Mouse (Mus musculus): ENCODE measurements around the gene Pth2r. TPM values are rescaled to one million over a fixed set of nuclear protein-coding genes. Genes with fewer than 3 reads are reported as not detected.

The Pth2r gene
- total RNA-seq, 2 experiments from 2014 or later, result not detected

Other genes with a start within 250 kb of the Pth2r start
- gene Akr1cl, start 249.3 kb upstream of the Pth2r start, total RNA-seq (2021), result under 1 TPM; 0.52 to 0.55 TPM
- gene Cryge, start 230.9 kb upstream of the Pth2r start, total RNA-seq (2021), result not detected
- not detected for gene Crygd, start 218.6 kb upstream of the Pth2r start, total RNA-seq (2021)
- gene Crygc, start 208.4 kb upstream of the Pth2r start, total RNA-seq (2021), result not detected
- not detected for gene Crygb, start 199.8 kb upstream of the Pth2r start, total RNA-seq (2021)
- not detected for gene Cryga, start 178.7 kb upstream of the Pth2r start, total RNA-seq (2021)
- not detected for gene Gm28845, start 162.5 kb upstream of the Pth2r start, total RNA-seq (2021)
- gene D630023F18Rik, start 158.8 kb upstream of the Pth2r start, total RNA-seq (2021), result not detected
- 10 to 100 TPM; 41.2 to 43.5 TPM for gene Idh1, start 95.6 kb upstream of the Pth2r start, total RNA-seq (2021)
- gene Pikfyve, start 95.4 kb upstream of the Pth2r start, total RNA-seq (2021), result 10 to 100 TPM; 17.2 to 18.1 TPM